Mouse (Mus musculus): ENCODE results near the gene Pus10.

- TF ChIP-seq CTCF (conservative IDR thresholded peaks at IDR 0.05; ENCODE audit: low read length): no peak
- TF ChIP-seq NANOG (IDR thresholded peaks at IDR 0.05; ENCODE audit: borderline replicate concordance, low read length): no peak
- TF ChIP-seq POU5F1 (IDR thresholded peaks at IDR 0.05; ENCODE audit: borderline replicate concordance, low read length): no peak
Measured at GRCm38 (mm10) chr11:23726441-23726840, 61.0 kb downstream of the Pus10 start.
